Mouse (Mus musculus) kidney, embryonic 14.5 days (tissue): ENCODE measurements around the gene Lipt1. TPM values are rescaled to one million over a fixed set of nuclear protein-coding genes. Genes with fewer than 3 reads are reported as not detected.

Experiments used
- ATAC-seq: fragments of 200-750 bp; cut with Nextera tagmentation; 2 replicates; pipeline ENCODE4 v1.8.0; 2017; ENCODE audit warnings: moderate number of reproducible peaks, mild to moderate bottlenecking, moderate TSS enrichment, moderate library complexity; ENCODE audit not compliant: low FRiP score, low TSS enrichment
- H3K27ac ChIP-seq: fragments of 300-500 bp; sonication (generic); 2 replicates; pipeline ENCODE4 v1.5.1; 2014; ENCODE audit warnings: low read depth, mild to moderate bottlenecking, low read length, moderate library complexity, mixed read lengths
- H3K27me3 ChIP-seq: fragments of 300-500 bp; sonication (generic); 2 replicates; pipeline ENCODE4 v1.6.1; 2014; ENCODE audit warnings: mild to moderate bottlenecking, low read length; ENCODE audit not compliant: control insufficient read depth, insufficient read depth
- H3K36me3 ChIP-seq: fragments of 300-500 bp; sonication (generic); 2 replicates; pipeline ENCODE4 v1.6.1; 2014; ENCODE audit warnings: low read length, mixed read lengths; ENCODE audit not compliant: control insufficient read depth, insufficient read depth
- H3K4me1 ChIP-seq: fragments of 300-500 bp; sonication (generic); 2 replicates; pipeline ENCODE4 v1.6.1; 2014; ENCODE audit warnings: low read length, mixed read lengths; ENCODE audit not compliant: control insufficient read depth, insufficient read depth
- H3K4me2 ChIP-seq: fragments of 300-500 bp; sonication (generic); replicated peaks from 2 replicates; pipeline ENCODE4 v1.6.1; 2014; ENCODE audit warnings: low read depth, mild to moderate bottlenecking, low read length
- H3K4me3 ChIP-seq: fragments of 300-500 bp; sonication (generic); 2 replicates; pipeline ENCODE4 v1.5.1; 2014; ENCODE audit warnings: mild to moderate bottlenecking, low read length
- H3K9ac ChIP-seq: fragments of 300-500 bp; sonication (generic); 2 replicates; pipeline ENCODE4 v1.6.1; 2014; ENCODE audit warnings: low read depth, mild to moderate bottlenecking, low read length, moderate library complexity
- H3K9me3 ChIP-seq: fragments of 300-500 bp; sonication (generic); 2 replicates; pipeline ENCODE4 v1.6.1; 2016; ENCODE audit warnings: low read length; ENCODE audit not compliant: control insufficient read depth
- WGBS: fragments of 180-500 bp; shearing (Covaris S2); extraction: QIAGEN DNeasy Blood & Tissue Kit; methylation state at CpG from one replicate; pipeline ENCODE4 v1.1.7; 2014; 5-methylcytosine and 5-hydroxymethylcytosine counted together
- polyA plus RNA-seq: library from polyadenylated mRNA; unstranded; fragments of >200 nt; fragmentation: Nextera tagmentation; extraction: Ambion mirVana; gene quantifications from 2 replicates; pipeline ENCODE4 v1.2.1, GENCODE M21; 2014

Gene Lipt1
- polyA plus RNA-seq, 1 experiment from 2014 or later = 11.0 TPM

- Histone ChIP-seq H3K9me3 (no peaks in the 10 kb centered on the region), H3K36me3 (no peaks in the 10 kb centered on the region), H3K27me3 (no peaks in the 10 kb centered on the region), H3K9ac (no peak overlapping the region), H3K4me1 (no peaks in the 10 kb centered on the region), H3K4me2 (no peak overlapping the region), H3K27ac (no peak overlapping the region), H3K4me3 (no peak overlapping the region)
- WGBS = 71% methylated on average over 13 of the region's 13 CpGs
- ATAC-seq = no peak
Observed at GRCm38 (mm10) chr1:37917666-37918065, 46.1 kb downstream of the Lipt1 start.

DNA sequence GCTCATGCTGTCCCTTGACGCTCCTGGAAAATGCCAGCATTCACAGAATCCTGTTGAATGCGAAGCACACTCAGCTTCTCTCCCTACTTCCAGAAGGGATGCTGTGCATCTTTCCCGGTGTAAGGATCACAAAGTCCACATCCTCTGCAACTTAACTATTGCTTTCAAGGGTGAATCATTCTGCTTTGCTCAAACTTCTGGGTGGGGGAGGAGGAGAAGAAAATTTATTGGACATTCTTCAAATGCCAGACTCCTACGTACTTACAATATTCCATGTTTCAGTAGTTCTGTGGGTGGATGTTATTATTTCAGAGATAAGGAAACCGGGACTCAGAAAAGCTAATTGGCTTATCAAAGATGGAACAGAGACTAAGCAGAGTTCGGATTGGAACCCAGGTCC is 46.6 kb downstream of the Lipt1 start:
- Histone ChIP-seq H3K27ac (no peak overlapping the region), H3K4me2 (no peak overlapping the region), H3K9ac (no peak overlapping the region), H3K4me3 (no peak overlapping the region), H3K36me3 (no peaks in the 10 kb centered on the region), H3K4me1 (no peaks in the 10 kb centered on the region), H3K27me3 (no peaks in the 10 kb centered on the region), H3K9me3 (no peaks in the 10 kb centered on the region)
- 60% methylated on average over 6 of the region's 6 CpGs for WGBS
- ATAC-seq = no peak

GRCm38 (mm10) chr1:37922536-37922935 is 51.0 kb downstream of the Lipt1 start:
- H3K9me3 ChIP-seq = no peaks in the 10 kb centered on the region
- no peaks in the 10 kb centered on the region for H3K27me3 ChIP-seq
- H3K36me3 ChIP-seq = no peaks in the 10 kb centered on the region
- no peaks in the 10 kb centered on the region for H3K4me1 ChIP-seq
- no peak overlapping the region for H3K4me3 ChIP-seq
- H3K27ac ChIP-seq = no peak overlapping the region
- H3K9ac ChIP-seq = no peak overlapping the region
- H3K4me2 ChIP-seq = no peak overlapping the region
- 36% methylated on average over 8 of the region's 8 CpGs for WGBS
- no peak for ATAC-seq

Other genes with a start within 250 kb of the Lipt1 start
- 1.1 and 1.6 TPM in 2 replicates for gene 2010300C02Rik, start 151.7 kb upstream of the Lipt1 start, polyA plus RNA-seq
- gene Tsga10, start 5.3 kb upstream of the Lipt1 start, polyA plus RNA-seq = 5.0 and 7.4 TPM in 2 replicates
- gene Mitd1, start 18.7 kb downstream of the Lipt1 start, polyA plus RNA-seq = 27.6 and 36.0 TPM in 2 replicates
- gene Mrpl30, start 18.7 kb downstream of the Lipt1 start, polyA plus RNA-seq = 269 and 340 TPM in 2 replicates
- not detected in 2 replicates for gene Lyg2, start 44.8 kb downstream of the Lipt1 start, polyA plus RNA-seq
- not detected in 2 replicates for gene Lyg1, start 86.0 kb downstream of the Lipt1 start, polyA plus RNA-seq
- 132 and 156 TPM in 2 replicates for gene Txndc9, start 126.2 kb downstream of the Lipt1 start, polyA plus RNA-seq
- gene Eif5b, start 126.3 kb downstream of the Lipt1 start, polyA plus RNA-seq = 29.9 and 38.4 TPM in 2 replicates